Mouse (Mus musculus): Measurements from ENCODE around the gene Tnpo2. TPM values are rescaled to one million over a fixed set of nuclear protein-coding genes. Genes with fewer than 3 reads are reported as not detected.

Gene Tnpo2
- 17.7 and 19.3 TPM in 2 replicates for polyA plus RNA-seq (2014; fragmentation: Nextera tagmentation; extraction: Ambion mirVana)

DNA sequence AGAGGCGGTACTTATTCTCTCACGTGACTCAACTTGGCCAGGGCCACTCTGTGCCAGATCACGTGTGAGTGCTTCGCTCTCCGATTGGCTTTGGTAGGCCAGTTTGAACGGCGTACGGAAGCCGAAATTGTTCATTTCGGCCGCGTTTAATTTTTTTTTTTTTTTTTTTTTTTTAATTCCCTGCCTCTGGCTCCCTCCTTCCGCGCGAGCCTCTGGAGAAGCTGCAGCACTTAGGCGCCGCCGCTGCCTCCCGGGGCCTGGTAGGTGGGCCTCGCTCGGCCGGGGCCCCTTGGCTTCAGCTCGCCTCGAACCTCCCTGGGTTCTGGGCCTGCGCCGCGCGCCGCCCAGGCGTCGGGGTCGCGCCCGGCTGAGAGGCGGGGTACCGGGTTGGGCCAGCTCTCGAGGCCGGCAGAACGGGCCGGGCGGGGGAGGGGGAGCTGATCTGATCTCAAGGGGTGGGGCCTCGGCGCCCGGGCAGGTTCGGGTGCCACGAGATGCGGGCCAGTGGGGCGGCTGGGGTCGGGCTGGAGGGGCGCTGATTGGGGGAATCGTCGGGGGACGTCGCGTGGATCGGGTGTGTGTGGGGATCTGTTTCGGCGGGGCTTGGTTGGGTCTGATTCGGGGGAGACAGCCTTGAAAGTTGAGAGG is at the start of gene Tnpo2:
TSS of gene Tnpo2 (plus strand) at position 198 of the 648 bp plus-strand sequence.
- peak within 1 kb of the TSS; percentile 96 for H3K4me2 ChIP-seq
- H3K27me3 ChIP-seq (replicated peaks; ENCODE audit: control insufficient read depth, insufficient read depth, low read length): no peaks in the 10 kb centered on the region
- 0% methylated on average over 59 of the region's 59 CpGs for WGBS
- H3K36me3 ChIP-seq (ENCODE audit: control insufficient read depth, insufficient read depth, low read length): peaks cover 28% of the 10 kb centered on the region
- peak within 1 kb of the TSS; percentile 97 for H3K27ac ChIP-seq (ENCODE audit: low read depth, low read length)
- peaks cover 18% of the 10 kb centered on the region for H3K4me1 ChIP-seq (replicated peaks; ENCODE audit: control insufficient read depth, insufficient read depth, low read length)
- no peaks in the 10 kb centered on the region for H3K9me3 ChIP-seq (ENCODE audit: control insufficient read depth, low read length)
- DNase-seq (ENCODE audit: low spot score) (peak; percentile 94), ATAC-seq (replicated peaks; ENCODE audit: low FRiP score) (peak; percentile 88)
- peak within 1 kb of the TSS; percentile 95 for H3K9ac ChIP-seq (ENCODE audit: low read depth, low read length)
- peak within 1 kb of the TSS; percentile 73 for H3K4me3 ChIP-seq (ENCODE audit: low read depth, low read length)

GRCm38 (mm10) chr8:84987388-84987787 is 49.3 kb upstream of the Tnpo2 start:
- Histone ChIP-seq H3K36me3 (ENCODE audit: control insufficient read depth, insufficient read depth, low read length) (no peaks in the 10 kb centered on the region), H3K9me3 (ENCODE audit: control insufficient read depth, low read length) (no peaks in the 10 kb centered on the region), H3K4me3 (ENCODE audit: low read depth, low read length) (no peak overlapping the region), H3K27me3 (replicated peaks; ENCODE audit: control insufficient read depth, insufficient read depth, low read length) (no peaks in the 10 kb centered on the region), H3K4me2 (no peak overlapping the region), H3K27ac (ENCODE audit: low read depth, low read length) (no peak overlapping the region), H3K9ac (ENCODE audit: low read depth, low read length) (no peak overlapping the region), H3K4me1 (replicated peaks; ENCODE audit: control insufficient read depth, insufficient read depth, low read length) (peaks cover 48% of the 10 kb centered on the region)
- DNase-seq (ENCODE audit: low spot score) (no peak), ATAC-seq (replicated peaks; ENCODE audit: low FRiP score) (no peak)
- WGBS: 79% methylated on average over 5 of the region's 5 CpGs

DNA sequence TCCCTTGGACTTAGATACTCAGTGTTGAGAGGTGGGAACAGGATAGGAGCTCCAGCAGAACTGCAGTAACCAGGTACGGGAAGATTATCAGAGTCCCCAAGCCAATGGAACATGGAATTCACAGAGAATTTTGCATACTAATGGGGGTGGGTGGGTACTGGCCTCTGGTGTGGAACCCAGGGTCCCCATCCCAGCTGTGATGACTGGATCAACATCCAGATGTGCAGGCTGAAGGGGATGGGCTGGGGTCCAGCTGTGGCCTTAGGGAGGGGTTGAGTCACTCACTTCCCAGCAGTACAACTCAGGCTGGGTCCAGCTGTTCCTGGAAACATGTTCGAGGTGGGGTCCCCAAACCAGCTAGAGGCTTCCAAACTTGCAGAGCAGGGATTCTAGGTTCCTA is 48.8 kb upstream of the Tnpo2 start:
- no peak overlapping the region for H3K27ac ChIP-seq (ENCODE audit: low read depth, low read length)
- H3K4me1 ChIP-seq (replicated peaks; ENCODE audit: control insufficient read depth, insufficient read depth, low read length): peaks cover 43% of the 10 kb centered on the region
- no peaks in the 10 kb centered on the region for H3K27me3 ChIP-seq (replicated peaks; ENCODE audit: control insufficient read depth, insufficient read depth, low read length)
- ATAC-seq (replicated peaks; ENCODE audit: low FRiP score): no peak
- H3K4me2 ChIP-seq: no peak overlapping the region
- 65% methylated on average over 2 of the region's 2 CpGs for WGBS
- no peaks in the 10 kb centered on the region for H3K36me3 ChIP-seq (ENCODE audit: control insufficient read depth, insufficient read depth, low read length)
- H3K4me3 ChIP-seq (ENCODE audit: low read depth, low read length): no peak overlapping the region
- no peak for DNase-seq (ENCODE audit: low spot score)
- no peaks in the 10 kb centered on the region for H3K9me3 ChIP-seq (ENCODE audit: control insufficient read depth, low read length)
- H3K9ac ChIP-seq (ENCODE audit: low read depth, low read length): no peak overlapping the region

- DNase-seq (ENCODE audit: low spot score): no peak
- H3K27ac ChIP-seq (ENCODE audit: low read depth, low read length): no peak overlapping the region
Observed at GRCm38 (mm10) chr8:84989311-84989731, 47.4 kb upstream of the Tnpo2 start.

GRCm38 (mm10) chr8:84989810-84990209 is 46.9 kb upstream of the Tnpo2 start:
- no peaks in the 10 kb centered on the region for H3K9me3 ChIP-seq (ENCODE audit: control insufficient read depth, low read length)
- H3K9ac ChIP-seq (ENCODE audit: low read depth, low read length): peak overlapping the region; percentile 68
- ATAC-seq (replicated peaks; ENCODE audit: low FRiP score) (peak; percentile 68), DNase-seq (ENCODE audit: low spot score) (peak; percentile 90)
- H3K27ac ChIP-seq (ENCODE audit: low read depth, low read length): peak overlapping the region; percentile 71; the same call in 1 of the 2 replicates
- H3K4me1 ChIP-seq (replicated peaks; ENCODE audit: control insufficient read depth, insufficient read depth, low read length): peaks cover 31% of the 10 kb centered on the region
- 0 out of 2 replicates have a peak, but pooled peaks cover 3% of the 10 kb centered on the region for H3K27me3 ChIP-seq (replicated peaks; ENCODE audit: control insufficient read depth, insufficient read depth, low read length)
- peak overlapping the region; percentile 67 for H3K4me3 ChIP-seq (ENCODE audit: low read depth, low read length)
- H3K4me2 ChIP-seq: peak overlapping the region; percentile 93
- no peaks in the 10 kb centered on the region for H3K36me3 ChIP-seq (ENCODE audit: control insufficient read depth, insufficient read depth, low read length)
- WGBS: under 1% methylated on average over 15 of the region's 15 CpGs

More at GRCm38 (mm10) chr8:84989311-84989731, 47.4 kb upstream of the Tnpo2 start:
- Histone ChIP-seq H3K27me3 (replicated peaks; ENCODE audit: control insufficient read depth, insufficient read depth, low read length) (no peaks in the 10 kb centered on the region), H3K4me2 (peak overlapping the region; percentile 93), H3K36me3 (ENCODE audit: control insufficient read depth, insufficient read depth, low read length) (no peaks in the 10 kb centered on the region), H3K9me3 (ENCODE audit: control insufficient read depth, low read length) (no peaks in the 10 kb centered on the region), H3K4me3 (ENCODE audit: low read depth, low read length) (peak overlapping the region; percentile 67), H3K9ac (ENCODE audit: low read depth, low read length) (peak overlapping the region; percentile 50; the same call in 1 of the 2 replicates), H3K4me1 (replicated peaks; ENCODE audit: control insufficient read depth, insufficient read depth, low read length) (peaks cover 36% of the 10 kb centered on the region)
- 11% methylated on average over 15 of the region's 15 CpGs for WGBS
- ATAC-seq (replicated peaks; ENCODE audit: low FRiP score): no peak

- Histone ChIP-seq H3K4me2 (peak within 1 kb of the TSS; percentile 93), H3K4me1 (replicated peaks; ENCODE audit: control insufficient read depth, insufficient read depth, low read length) (peaks cover 26% of the 10 kb centered on the region), H3K36me3 (ENCODE audit: control insufficient read depth, insufficient read depth, low read length) (no peaks in the 10 kb centered on the region), H3K27me3 (replicated peaks; ENCODE audit: control insufficient read depth, insufficient read depth, low read length) (0 out of 2 replicates have a peak, but pooled peaks cover 3% of the 10 kb centered on the region), H3K27ac (ENCODE audit: low read depth, low read length) (peak within 1 kb of the TSS; percentile 71), H3K4me3 (ENCODE audit: low read depth, low read length) (peak within 1 kb of the TSS; percentile 67), H3K9ac (ENCODE audit: low read depth, low read length) (peak within 1 kb of the TSS; percentile 68), H3K9me3 (ENCODE audit: control insufficient read depth, low read length) (no peaks in the 10 kb centered on the region)
- under 1% methylated on average over 28 of the region's 28 CpGs for WGBS
- ATAC-seq (replicated peaks; ENCODE audit: low FRiP score) (peak; percentile 86), DNase-seq (ENCODE audit: low spot score) (peak; percentile 96)
Observed at GRCm38 (mm10) chr8:84990349-84990748, 46.4 kb upstream of the Tnpo2 start, which contains the start of gene Hook2. TSS of gene Hook2 (plus strand) at chr8:84990603.

- peak overlapping the region; percentile 93 for H3K4me2 ChIP-seq
- H3K27ac ChIP-seq (ENCODE audit: low read depth, low read length): peak overlapping the region; percentile 71
- ATAC-seq (replicated peaks; ENCODE audit: low FRiP score) (peak; percentile 57), DNase-seq (ENCODE audit: low spot score) (no peak)
- WGBS: 2% methylated on average over 15 of the region's 15 CpGs
- no peaks in the 10 kb centered on the region for H3K9me3 ChIP-seq (ENCODE audit: control insufficient read depth, low read length)
- H3K9ac ChIP-seq (ENCODE audit: low read depth, low read length): peak overlapping the region; percentile 68
- H3K4me1 ChIP-seq (replicated peaks; ENCODE audit: control insufficient read depth, insufficient read depth, low read length): peaks cover 23% of the 10 kb centered on the region
- peak overlapping the region; percentile 67 for H3K4me3 ChIP-seq (ENCODE audit: low read depth, low read length)
- no peaks in the 10 kb centered on the region for H3K36me3 ChIP-seq (ENCODE audit: control insufficient read depth, insufficient read depth, low read length)
- 0 out of 2 replicates have a peak, but pooled peaks cover 3% of the 10 kb centered on the region for H3K27me3 ChIP-seq (replicated peaks; ENCODE audit: control insufficient read depth, insufficient read depth, low read length)
Observed at GRCm38 (mm10) chr8:84990836-84991235, 45.9 kb upstream of the Tnpo2 start.

- H3K36me3 ChIP-seq (ENCODE audit: control insufficient read depth, insufficient read depth, low read length): no peaks in the 10 kb centered on the region
- H3K27me3 ChIP-seq (replicated peaks; ENCODE audit: control insufficient read depth, insufficient read depth, low read length): 0 out of 2 replicates have a peak, but pooled peaks cover 3% of the 10 kb centered on the region
- no peak for DNase-seq (ENCODE audit: low spot score)
- H3K4me2 ChIP-seq: no peak overlapping the region
- ATAC-seq (replicated peaks; ENCODE audit: low FRiP score): no peak
- H3K4me3 ChIP-seq (ENCODE audit: low read depth, low read length): no peak overlapping the region
- no peak overlapping the region for H3K27ac ChIP-seq (ENCODE audit: low read depth, low read length)
- H3K4me1 ChIP-seq (replicated peaks; ENCODE audit: control insufficient read depth, insufficient read depth, low read length): peaks cover 9% of the 10 kb centered on the region
- H3K9ac ChIP-seq (ENCODE audit: low read depth, low read length): no peak overlapping the region
- no peaks in the 10 kb centered on the region for H3K9me3 ChIP-seq (ENCODE audit: control insufficient read depth, low read length)
- WGBS: 87% methylated on average over 9 of the region's 9 CpGs
Observed at GRCm38 (mm10) chr8:84994375-84994774, 42.3 kb upstream of the Tnpo2 start.
